Mouse (Mus musculus) embryonic facial prominence, embryonic 11.5 days (tissue): ENCODE measurements around the gene Tmem169. TPM values are rescaled to one million over a fixed set of nuclear protein-coding genes. Genes with fewer than 3 reads are reported as not detected.

Source experiments
- ATAC-seq: fragments of 200-750 bp; cut with Nextera tagmentation; replicated peaks from 2 replicates; pipeline ENCODE4 v1.8.0; 2017; ENCODE audit warnings: low read depth; ENCODE audit not compliant: insufficient number of reproducible peaks, low FRiP score, low TSS enrichment
- DNase-seq: peaks from one replicate; pipeline ENCODE4 v3.0.0-alpha.2; 2015; ENCODE audit warnings: low spot score
- H3K27ac ChIP-seq: fragments of 300-500 bp; sonication (generic); replicated peaks from 2 replicates; pipeline ENCODE4 v1.5.1; 2014; ENCODE audit warnings: mild to moderate bottlenecking, low read depth, low read length, control low read depth
- H3K27me3 ChIP-seq: fragments of 300-500 bp; sonication (generic); 2 replicates; pipeline ENCODE4 v1.6.1; 2014; ENCODE audit warnings: mild to moderate bottlenecking, low read length, moderate library complexity, mixed read lengths; ENCODE audit not compliant: control insufficient read depth, insufficient read depth
- H3K36me3 ChIP-seq: fragments of 300-500 bp; sonication (generic); replicated peaks from 2 replicates; pipeline ENCODE4 v1.6.1; 2014; ENCODE audit warnings: low read depth, mild to moderate bottlenecking, low read length, moderate library complexity, mixed read lengths; ENCODE audit not compliant: control insufficient read depth, insufficient read depth
- H3K4me1 ChIP-seq: fragments of 300-500 bp; sonication (generic); 2 replicates; pipeline ENCODE4 v1.6.1; 2014; ENCODE audit warnings: low read length, mixed read lengths; ENCODE audit not compliant: control insufficient read depth, insufficient read depth
- H3K4me2 ChIP-seq: fragments of 300-500 bp; sonication (generic); 2 replicates; pipeline ENCODE4 v1.6.1; 2014; ENCODE audit warnings: low read depth, mild to moderate bottlenecking, control low read depth, low read length, moderate library complexity
- H3K4me3 ChIP-seq: fragments of 300-500 bp; sonication (generic); 2 replicates; pipeline ENCODE4 v1.5.1; 2014; ENCODE audit warnings: low read depth, low read length, control low read depth
- H3K9ac ChIP-seq: fragments of 300-500 bp; sonication (generic); replicated peaks from 2 replicates; pipeline ENCODE4 v1.6.1; 2014; ENCODE audit warnings: mild to moderate bottlenecking, control low read depth, low read length
- H3K9me3 ChIP-seq: fragments of 300-500 bp; sonication (generic); replicated peaks from 2 replicates; pipeline ENCODE4 v1.6.1; 2016; ENCODE audit warnings: mild to moderate bottlenecking, low read length, inconsistent platforms, mixed read lengths; ENCODE audit not compliant: control insufficient read depth
- WGBS: fragments of 180-500 bp; shearing (Covaris S2); extraction: QIAGEN DNeasy Blood & Tissue Kit; methylation state at CpG from one replicate; pipeline ENCODE4 v1.1.7; 2014; 5-methylcytosine and 5-hydroxymethylcytosine counted together
- polyA plus RNA-seq: library from polyadenylated mRNA; unstranded; fragments of >200 nt; fragmentation: Nextera tagmentation; extraction: Ambion mirVana; gene quantifications from 2 replicates; pipeline ENCODE4 v1.2.1, GENCODE M21; 2014

Gene Tmem169
- polyA plus RNA-seq, 1 experiment from 2014 or later = 7.3 TPM

DNA sequence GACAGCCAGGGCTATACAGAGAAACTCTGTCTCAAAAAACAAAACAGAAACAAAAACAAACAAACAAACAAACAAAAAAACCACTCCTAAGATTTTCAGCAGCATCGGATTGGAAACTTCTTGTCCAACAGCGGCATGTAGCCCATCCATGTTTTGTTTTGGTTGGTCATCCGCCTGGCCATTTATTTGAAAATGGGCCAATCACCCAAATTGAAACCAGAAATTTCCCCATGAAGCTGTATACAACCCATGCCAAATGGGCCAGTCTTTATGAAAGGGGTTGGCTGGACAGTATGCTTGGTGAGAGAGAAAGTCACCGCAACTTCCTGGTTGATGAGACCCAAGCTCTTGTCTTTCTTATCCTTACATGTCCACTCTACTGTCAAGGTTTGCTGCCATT is 6.7 kb downstream of the Tmem169 start:
- Histone ChIP-seq H3K36me3 (no peaks in the 10 kb centered on the region), H3K4me3 (no peak overlapping the region), H3K9ac (no peak overlapping the region), H3K27me3 (no peaks in the 10 kb centered on the region), H3K4me1 (no peaks in the 10 kb centered on the region), H3K4me2 (no peak overlapping the region), H3K9me3 (no peaks in the 10 kb centered on the region), H3K27ac (no peak overlapping the region)
- WGBS = 93% methylated on average over 4 of the region's 4 CpGs
- DNase-seq (no peak), ATAC-seq (no peak)

DNA sequence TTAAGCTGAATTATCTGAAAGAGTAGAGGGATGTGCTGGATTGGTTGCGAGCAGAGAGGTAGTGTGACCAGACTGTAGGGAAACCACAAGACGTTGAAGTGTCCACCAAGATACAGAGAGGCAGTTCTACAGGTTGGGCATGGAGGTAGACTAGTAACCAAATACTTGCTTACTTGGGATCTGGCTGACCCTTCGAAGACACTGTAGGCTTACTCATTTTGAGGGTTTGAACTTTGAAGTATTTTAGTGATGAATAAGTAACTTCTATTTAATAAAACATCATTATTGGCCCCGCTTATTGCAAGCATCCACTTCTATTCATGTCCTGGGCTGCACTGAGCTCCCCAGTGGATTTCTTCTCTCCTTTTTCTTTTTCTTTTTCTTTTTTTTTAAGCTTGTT is 7.3 kb downstream of the Tmem169 start:
- no peak overlapping the region for H3K4me2 ChIP-seq
- H3K27me3 ChIP-seq = no peaks in the 10 kb centered on the region
- no peaks in the 10 kb centered on the region for H3K36me3 ChIP-seq
- no peaks in the 10 kb centered on the region for H3K4me1 ChIP-seq
- DNase-seq (no peak), ATAC-seq (no peak)
- H3K27ac ChIP-seq = no peak overlapping the region
- no peaks in the 10 kb centered on the region for H3K9me3 ChIP-seq
- H3K9ac ChIP-seq = no peak overlapping the region
- no peak overlapping the region for H3K4me3 ChIP-seq
- 89% methylated on average over 4 of the region's 4 CpGs for WGBS

DNA sequence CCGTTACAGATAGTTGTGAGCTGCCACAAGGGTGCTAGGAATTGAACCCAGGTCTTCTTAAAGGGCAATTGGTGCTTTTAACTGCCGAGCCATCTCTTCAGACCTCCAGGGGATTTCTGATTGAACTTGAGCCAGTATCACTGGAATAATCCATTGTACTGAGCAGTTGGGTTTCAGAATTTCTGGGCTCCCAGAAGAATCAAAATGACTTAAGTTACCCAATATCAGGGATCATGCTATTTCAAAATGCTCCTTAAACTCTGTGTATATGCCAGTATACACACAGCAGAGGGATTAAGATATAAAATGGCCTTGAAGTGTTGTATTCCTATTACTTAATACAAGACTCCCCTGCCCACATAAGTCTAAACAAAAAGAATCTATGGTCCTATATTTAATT is 7.8 kb downstream of the Tmem169 start:
- no peak for DNase-seq
- no peak overlapping the region for H3K9ac ChIP-seq
- WGBS = 85% methylated on average over 2 of the region's 2 CpGs

DNA sequence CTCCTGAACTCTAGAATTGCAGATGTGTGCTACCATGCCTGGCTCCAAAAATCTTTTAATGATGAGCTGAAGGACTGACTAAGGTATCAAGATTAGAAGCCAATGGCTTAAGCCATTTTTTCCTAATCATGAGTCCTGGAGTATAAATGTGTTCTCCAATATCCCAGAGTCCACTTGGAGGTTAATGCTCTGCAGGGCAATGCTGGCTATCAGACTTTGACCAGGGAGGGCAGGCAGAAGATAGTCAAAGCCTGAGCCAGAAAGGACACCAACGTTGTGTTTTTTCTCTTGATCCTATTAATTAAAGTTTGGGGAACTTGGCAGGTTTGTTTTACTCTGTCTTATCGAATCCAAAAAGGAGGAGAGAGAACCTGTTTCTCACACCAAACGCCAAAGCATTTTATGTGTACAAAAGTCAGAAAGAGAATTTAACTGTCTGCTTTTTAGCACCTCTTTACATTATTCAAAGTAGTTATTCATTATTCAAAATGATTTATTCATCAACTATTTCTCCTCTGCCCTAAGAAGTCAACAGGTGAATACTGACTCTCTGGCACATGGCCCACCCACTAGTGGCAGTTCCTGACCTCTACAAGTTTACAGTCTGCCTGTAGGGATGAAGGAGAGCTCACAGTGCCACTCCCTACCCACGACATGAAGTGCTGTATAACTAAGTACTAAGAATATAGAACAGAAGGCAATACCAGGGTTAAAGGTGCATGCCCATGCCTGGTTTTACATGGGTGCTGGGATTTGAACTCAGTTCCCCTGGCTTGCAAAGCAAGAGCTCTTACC is 9.9 kb downstream of the Tmem169 start:
- no peak overlapping the region for H3K27ac ChIP-seq
- no peaks in the 10 kb centered on the region for H3K36me3 ChIP-seq
- no peaks in the 10 kb centered on the region for H3K27me3 ChIP-seq
- no peak overlapping the region for H3K4me2 ChIP-seq
- DNase-seq = no peak
- H3K9me3 ChIP-seq = no peaks in the 10 kb centered on the region
- H3K9ac ChIP-seq = no peak overlapping the region
- 77% methylated on average over 4 of the region's 4 CpGs for WGBS
- ATAC-seq = no peak
- no peak overlapping the region for H3K4me3 ChIP-seq
- H3K4me1 ChIP-seq = no peaks in the 10 kb centered on the region

More for the DNA sequence above, 7.8 kb downstream of the Tmem169 start:
- H3K27me3 ChIP-seq = no peaks in the 10 kb centered on the region
- H3K4me1 ChIP-seq = no peaks in the 10 kb centered on the region
- H3K27ac ChIP-seq = no peak overlapping the region
- no peak for ATAC-seq
- no peak overlapping the region for H3K4me2 ChIP-seq
- no peak overlapping the region for H3K4me3 ChIP-seq
- no peaks in the 10 kb centered on the region for H3K36me3 ChIP-seq
- no peaks in the 10 kb centered on the region for H3K9me3 ChIP-seq

DNA sequence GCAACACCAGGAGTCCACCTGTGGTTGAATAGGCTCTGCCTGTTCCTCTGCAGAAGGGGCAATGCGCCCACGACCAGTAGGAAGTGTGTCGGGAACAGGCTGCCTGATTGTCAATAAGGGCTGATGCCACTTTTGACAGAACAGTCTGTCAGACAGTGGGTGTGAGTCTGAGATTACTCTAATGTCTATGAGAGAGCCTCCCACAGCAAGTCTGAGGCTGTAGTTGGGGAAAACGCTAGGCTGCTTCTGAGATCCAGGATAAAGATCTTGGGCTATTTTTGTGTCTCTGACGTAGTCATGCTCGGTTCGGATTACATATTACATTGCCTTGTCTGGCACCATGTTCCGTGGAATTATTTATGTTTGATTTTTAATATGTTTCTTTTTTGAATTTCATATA is 11.6 kb downstream of the Tmem169 start:
- DNase-seq = no peak
- no peak for ATAC-seq
- no peaks in the 10 kb centered on the region for H3K9me3 ChIP-seq

DNA sequence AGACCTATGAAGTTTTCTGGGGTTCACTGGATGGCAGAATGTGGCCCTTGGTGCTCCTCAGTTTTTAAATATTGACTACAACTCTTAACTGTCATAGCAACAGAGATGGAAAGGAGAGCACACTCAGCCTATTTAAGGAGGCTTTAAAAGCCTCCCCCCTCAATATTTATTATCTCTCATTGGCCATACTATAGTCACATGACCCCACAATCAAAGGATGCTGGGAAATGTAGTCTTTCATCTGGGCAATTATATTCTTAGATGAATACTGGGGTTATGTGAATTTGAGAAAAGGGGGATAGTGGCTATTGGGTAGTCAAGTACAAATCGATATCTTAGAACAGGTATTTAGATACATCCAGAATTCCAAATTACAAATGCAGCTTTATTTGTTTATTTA is 17.7 kb downstream of the Tmem169 start:
- Histone ChIP-seq H3K9me3 (no peaks in the 10 kb centered on the region), H3K4me1 (no peaks in the 10 kb centered on the region), H3K4me2 (no peak overlapping the region), H3K27ac (no peak overlapping the region), H3K36me3 (no peaks in the 10 kb centered on the region), H3K9ac (no peak overlapping the region), H3K4me3 (no peak overlapping the region), H3K27me3 (no peaks in the 10 kb centered on the region)
- ATAC-seq = no peak
- 69% methylated on average over 1 of the region's 1 CpGs for WGBS
- peak; percentile 5 for DNase-seq

More for the DNA sequence above, 11.6 kb downstream of the Tmem169 start:
- 80% methylated on average over 8 of the region's 8 CpGs for WGBS
- no peak overlapping the region for H3K9ac ChIP-seq
- no peaks in the 10 kb centered on the region for H3K36me3 ChIP-seq
- H3K27ac ChIP-seq = no peak overlapping the region
- no peaks in the 10 kb centered on the region for H3K27me3 ChIP-seq
- H3K4me3 ChIP-seq = no peak overlapping the region
- H3K4me2 ChIP-seq = no peak overlapping the region
- H3K4me1 ChIP-seq = no peaks in the 10 kb centered on the region

DNA sequence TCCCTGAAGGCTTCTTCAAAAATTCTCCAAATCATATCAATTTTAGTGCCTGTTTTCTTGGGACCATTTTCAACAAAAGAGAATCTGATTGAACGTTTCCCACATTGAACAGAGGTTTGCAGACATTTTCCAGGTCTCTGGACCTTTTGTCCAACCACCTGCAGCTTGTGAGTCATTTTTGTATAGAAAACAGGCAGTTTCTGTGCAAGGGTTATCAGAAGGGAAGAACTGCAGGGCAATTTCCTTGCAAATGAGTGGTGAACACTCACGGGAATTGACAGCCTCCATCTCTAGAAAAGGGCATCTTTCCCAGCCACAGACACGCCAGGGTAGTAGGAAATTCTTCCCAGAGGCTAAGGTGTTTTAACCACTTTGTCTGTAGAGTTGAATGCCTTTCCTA is 22.1 kb downstream of the Tmem169 start:
- WGBS = 60% methylated on average over 3 of the region's 3 CpGs

DNA sequence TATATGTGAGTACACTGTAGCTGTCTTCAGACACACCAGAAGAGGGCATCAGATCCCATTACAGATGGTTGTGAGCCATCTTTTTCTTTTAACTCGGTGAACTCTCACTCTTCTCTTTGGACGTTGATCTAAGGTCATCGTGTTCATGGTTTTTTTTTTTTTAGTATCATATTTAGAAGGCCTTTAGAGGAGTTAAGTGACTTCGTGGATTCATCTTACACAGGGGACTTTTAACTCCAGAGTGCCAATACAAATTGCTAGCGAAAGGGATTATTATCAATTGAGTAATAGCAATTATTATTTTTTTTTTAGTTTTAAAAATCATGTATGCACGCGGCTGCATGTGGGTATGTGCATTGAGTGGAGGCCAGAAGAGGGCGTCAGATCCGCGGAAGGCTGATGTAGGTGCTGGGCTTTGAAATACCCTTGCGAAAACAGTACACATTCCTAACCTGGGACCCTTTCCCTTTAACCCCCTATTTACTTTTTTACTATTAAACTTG is 22.6 kb downstream of the Tmem169 start:
- Histone ChIP-seq H3K9me3 (no peaks in the 10 kb centered on the region), H3K4me1 (no peaks in the 10 kb centered on the region), H3K27me3 (no peaks in the 10 kb centered on the region), H3K4me2 (peak overlapping the region; percentile 36), H3K27ac (peak overlapping the region; percentile 58; the same call in 1 of the 2 replicates), H3K9ac (peak overlapping the region; percentile 62), H3K4me3 (peak overlapping the region; percentile 50), H3K36me3 (no peaks in the 10 kb centered on the region; the same call in 1 of the 2 replicates)
- 4% methylated on average over 11 of the region's 11 CpGs for WGBS
- ATAC-seq (peak; percentile 74), DNase-seq (no peak)

More for the DNA sequence above, 22.1 kb downstream of the Tmem169 start:
- Histone ChIP-seq H3K9me3 (no peaks in the 10 kb centered on the region), H3K4me2 (no peak overlapping the region), H3K4me1 (no peaks in the 10 kb centered on the region), H3K36me3 (no peaks in the 10 kb centered on the region; the same call in 1 of the 2 replicates), H3K4me3 (no peak overlapping the region), H3K27ac (no peak overlapping the region), H3K9ac (no peak overlapping the region), H3K27me3 (no peaks in the 10 kb centered on the region)
- ATAC-seq = no peak
- no peak for DNase-seq
